Mouse (Mus musculus): Measurements from ENCODE around the gene Psapl1. TPM values are rescaled to one million over a fixed set of nuclear protein-coding genes. Genes with fewer than 3 reads are reported as not detected.

The Psapl1 gene
- not detected in 2 replicates for polyA plus RNA-seq (2012; rRNA removed)

- TF ChIP-seq CTCF (IDR thresholded peaks at IDR 0.05; ENCODE audit: control insufficient read depth, insufficient read depth, insufficient replicate concordance, low read depth, low read length) (no peak), POLR2A (IDR thresholded peaks at IDR 0.05; ENCODE audit: control insufficient read depth, low read depth, low read length) (no peak)
- no peaks in the 10 kb centered on the region for H3K27me3 ChIP-seq (ENCODE audit: control insufficient read depth, insufficient read depth, low read length)
- H3K4me1 ChIP-seq (ENCODE audit: control insufficient read depth, insufficient read depth, low read length): no peaks in the 10 kb centered on the region; the same call in 1 of the 2 replicates
- H3K27ac ChIP-seq (ENCODE audit: control insufficient read depth, insufficient read depth, low read depth, low read length): no peak within 1 kb of the TSS
- H3K4me3 ChIP-seq (ENCODE audit: control insufficient read depth, low read depth, low read length): no peak within 1 kb of the TSS
- H3K36me3 ChIP-seq (ENCODE audit: control insufficient read depth, insufficient read depth, low read length): no peaks in the 10 kb centered on the region
These were observed at the start of gene Psapl1 for GRCm38 (mm10) chr5:36203916-36204315. Psapl1 (plus strand) TSS chr5:36204021.

- Histone ChIP-seq H3K4me1 (ENCODE audit: control insufficient read depth, insufficient read depth, low read length) (peaks cover 2% of the 10 kb centered on the region; the same call in 1 of the 2 replicates), H3K27ac (ENCODE audit: control insufficient read depth, insufficient read depth, low read depth, low read length) (no peak overlapping the region), H3K27me3 (ENCODE audit: control insufficient read depth, insufficient read depth, low read length) (no peaks in the 10 kb centered on the region), H3K36me3 (ENCODE audit: control insufficient read depth, insufficient read depth, low read length) (no peaks in the 10 kb centered on the region), H3K4me3 (ENCODE audit: control insufficient read depth, low read depth, low read length) (no peak overlapping the region)
- TF ChIP-seq CTCF (IDR thresholded peaks at IDR 0.05; ENCODE audit: control insufficient read depth, insufficient read depth, insufficient replicate concordance, low read depth, low read length): no peak
- TF ChIP-seq POLR2A (IDR thresholded peaks at IDR 0.05; ENCODE audit: control insufficient read depth, low read depth, low read length): no peak
These were observed 48.8 kb upstream of the Psapl1 start for GRCm38 (mm10) chr5:36154879-36155485.

GRCm38 (mm10) chr5:36165424-36166302 is 38.2 kb upstream of the Psapl1 start:
- peak overlapping the region; percentile 84 for H3K4me3 ChIP-seq (ENCODE audit: control insufficient read depth, low read depth, low read length)
- H3K4me1 ChIP-seq (ENCODE audit: control insufficient read depth, insufficient read depth, low read length): no peaks in the 10 kb centered on the region; the same call in 1 of the 2 replicates
- H3K27me3 ChIP-seq (ENCODE audit: control insufficient read depth, insufficient read depth, low read length): no peaks in the 10 kb centered on the region
- H3K36me3 ChIP-seq (ENCODE audit: control insufficient read depth, insufficient read depth, low read length): no peaks in the 10 kb centered on the region
- no peak overlapping the region for H3K27ac ChIP-seq (ENCODE audit: control insufficient read depth, insufficient read depth, low read depth, low read length)
- TF ChIP-seq POLR2A (IDR thresholded peaks at IDR 0.05; ENCODE audit: control insufficient read depth, low read depth, low read length) (no peak), CTCF (IDR thresholded peaks at IDR 0.05; ENCODE audit: control insufficient read depth, insufficient read depth, insufficient replicate concordance, low read depth, low read length) (no peak)

GRCm38 (mm10) chr5:36166346-36167013 is 37.3 kb upstream of the Psapl1 start:
- Histone ChIP-seq H3K4me1 (ENCODE audit: control insufficient read depth, insufficient read depth, low read length) (no peaks in the 10 kb centered on the region; the same call in 1 of the 2 replicates), H3K27ac (ENCODE audit: control insufficient read depth, insufficient read depth, low read depth, low read length) (no peak overlapping the region), H3K4me3 (ENCODE audit: control insufficient read depth, low read depth, low read length) (peak overlapping the region; percentile 84), H3K27me3 (ENCODE audit: control insufficient read depth, insufficient read depth, low read length) (no peaks in the 10 kb centered on the region), H3K36me3 (ENCODE audit: control insufficient read depth, insufficient read depth, low read length) (no peaks in the 10 kb centered on the region)
- TF ChIP-seq POLR2A (IDR thresholded peaks at IDR 0.05; ENCODE audit: control insufficient read depth, low read depth, low read length): no peak
- no peak for TF ChIP-seq CTCF (IDR thresholded peaks at IDR 0.05; ENCODE audit: control insufficient read depth, insufficient read depth, insufficient replicate concordance, low read depth, low read length)

GRCm38 (mm10) chr5:36168963-36169650 is 34.7 kb upstream of the Psapl1 start:
- no peaks in the 10 kb centered on the region for H3K36me3 ChIP-seq (ENCODE audit: control insufficient read depth, insufficient read depth, low read length)
- H3K27ac ChIP-seq (ENCODE audit: control insufficient read depth, insufficient read depth, low read depth, low read length): no peak overlapping the region
- TF ChIP-seq CTCF (IDR thresholded peaks at IDR 0.05; ENCODE audit: control insufficient read depth, insufficient read depth, insufficient replicate concordance, low read depth, low read length) (no peak), POLR2A (IDR thresholded peaks at IDR 0.05; ENCODE audit: control insufficient read depth, low read depth, low read length) (no peak)

GRCm38 (mm10) chr5:36174569-36175115 is 29.2 kb upstream of the Psapl1 start:
- Histone ChIP-seq H3K4me3 (ENCODE audit: control insufficient read depth, low read depth, low read length) (no peak overlapping the region), H3K27ac (ENCODE audit: control insufficient read depth, insufficient read depth, low read depth, low read length) (no peak overlapping the region), H3K27me3 (ENCODE audit: control insufficient read depth, insufficient read depth, low read length) (no peaks in the 10 kb centered on the region), H3K4me1 (ENCODE audit: control insufficient read depth, insufficient read depth, low read length) (no peaks in the 10 kb centered on the region), H3K36me3 (ENCODE audit: control insufficient read depth, insufficient read depth, low read length) (no peaks in the 10 kb centered on the region)
- TF ChIP-seq POLR2A (IDR thresholded peaks at IDR 0.05; ENCODE audit: control insufficient read depth, low read depth, low read length): no peak
- no peak for TF ChIP-seq CTCF (IDR thresholded peaks at IDR 0.05; ENCODE audit: control insufficient read depth, insufficient read depth, insufficient replicate concordance, low read depth, low read length)

More at GRCm38 (mm10) chr5:36168963-36169650, 34.7 kb upstream of the Psapl1 start:
- Histone ChIP-seq H3K4me3 (ENCODE audit: control insufficient read depth, low read depth, low read length) (no peak overlapping the region), H3K27me3 (ENCODE audit: control insufficient read depth, insufficient read depth, low read length) (no peaks in the 10 kb centered on the region), H3K4me1 (ENCODE audit: control insufficient read depth, insufficient read depth, low read length) (no peaks in the 10 kb centered on the region)

All from testis, adult 2 months (tissue).